Mouse (Mus musculus): ENCODE measurements at regions not wholly inside any gene's neighbourhood (a gene's known extent, or its start where the extent isn't known, plus 50 kb on each side); places are given as distances from the start of the nearest gene placed in this dataset.

- H3K27ac ChIP-seq (replicated peaks; ENCODE audit: insufficient read depth, low read depth, low read length): no peak overlapping the region
- no peak overlapping the region for H3K4me3 ChIP-seq (ENCODE audit: insufficient read depth, low read depth, low read length)
- H3K79me2 ChIP-seq (ENCODE audit: control insufficient read depth, insufficient read depth, low read length): no peaks in the 10 kb centered on the region
- peak; percentile 45 for DNase-seq (ENCODE audit: extremely low read depth, low read depth, low spot score)
- TF ChIP-seq CTCF (IDR thresholded peaks at IDR 0.05; ENCODE audit: low read depth, low read length) (no peak), POLR2A (IDR thresholded peaks at IDR 0.05; ENCODE audit: extremely low read depth, insufficient read depth, low read length) (no peak)
- H3K4me1 ChIP-seq (ENCODE audit: control insufficient read depth, insufficient read depth, low read length): no peaks in the 10 kb centered on the region
- H3K36me3 ChIP-seq (ENCODE audit: control insufficient read depth, insufficient read depth, low read length): no peaks in the 10 kb centered on the region
- H3K9ac ChIP-seq (ENCODE audit: low read depth, low read length): no peak overlapping the region
- WGBS: 87% methylated on average over 9 of the region's 9 CpGs
- no peaks in the 10 kb centered on the region for H3K27me3 ChIP-seq (ENCODE audit: control insufficient read depth, insufficient read depth, low read length)
Measured at GRCm38 (mm10) chr8:77803147-77803903, 79.1 kb upstream of the Ednra start.

GRCm38 (mm10) chr8:77804536-77804935, 80.3 kb upstream of the Ednra start:
- Histone ChIP-seq H3K79me2 (ENCODE audit: control insufficient read depth, insufficient read depth, low read length) (no peaks in the 10 kb centered on the region), H3K4me1 (ENCODE audit: control insufficient read depth, insufficient read depth, low read length) (no peaks in the 10 kb centered on the region), H3K36me3 (ENCODE audit: control insufficient read depth, insufficient read depth, low read length) (no peaks in the 10 kb centered on the region), H3K9ac (ENCODE audit: low read depth, low read length) (no peak overlapping the region), H3K27ac (replicated peaks; ENCODE audit: insufficient read depth, low read depth, low read length) (no peak overlapping the region), H3K4me3 (ENCODE audit: insufficient read depth, low read depth, low read length) (no peak overlapping the region), H3K27me3 (ENCODE audit: control insufficient read depth, insufficient read depth, low read length) (no peaks in the 10 kb centered on the region)
- TF ChIP-seq POLR2A (IDR thresholded peaks at IDR 0.05; ENCODE audit: extremely low read depth, insufficient read depth, low read length) (no peak), CTCF (IDR thresholded peaks at IDR 0.05; ENCODE audit: low read depth, low read length) (no peak)
- WGBS: 74% methylated on average over 6 of the region's 6 CpGs
- DNase-seq (ENCODE audit: extremely low read depth, low read depth, low spot score): no peak

- H3K27me3 ChIP-seq (ENCODE audit: control insufficient read depth, insufficient read depth, low read length): no peaks in the 10 kb centered on the region
- H3K9ac ChIP-seq (ENCODE audit: low read depth, low read length): no peak overlapping the region
- no peaks in the 10 kb centered on the region for H3K4me1 ChIP-seq (ENCODE audit: control insufficient read depth, insufficient read depth, low read length)
- no peaks in the 10 kb centered on the region for H3K79me2 ChIP-seq (ENCODE audit: control insufficient read depth, insufficient read depth, low read length)
- no peak overlapping the region for H3K4me3 ChIP-seq (ENCODE audit: insufficient read depth, low read depth, low read length)
- no peak for DNase-seq (ENCODE audit: extremely low read depth, low read depth, low spot score)
- TF ChIP-seq CTCF (IDR thresholded peaks at IDR 0.05; ENCODE audit: low read depth, low read length) (no peak), POLR2A (IDR thresholded peaks at IDR 0.05; ENCODE audit: extremely low read depth, insufficient read depth, low read length) (no peak)
- no peaks in the 10 kb centered on the region for H3K36me3 ChIP-seq (ENCODE audit: control insufficient read depth, insufficient read depth, low read length)
- H3K27ac ChIP-seq (replicated peaks; ENCODE audit: insufficient read depth, low read depth, low read length): no peak overlapping the region
- 59% methylated on average over 4 of the region's 4 CpGs for WGBS
Measured at GRCm38 (mm10) chr8:77804956-77805355, 80.7 kb upstream of the Ednra start.

- Histone ChIP-seq H3K27me3 (ENCODE audit: control insufficient read depth, insufficient read depth, low read length) (no peaks in the 10 kb centered on the region), H3K4me3 (ENCODE audit: insufficient read depth, low read depth, low read length) (no peak overlapping the region), H3K27ac (replicated peaks; ENCODE audit: insufficient read depth, low read depth, low read length) (no peak overlapping the region), H3K9ac (ENCODE audit: low read depth, low read length) (no peak overlapping the region), H3K79me2 (ENCODE audit: control insufficient read depth, insufficient read depth, low read length) (no peaks in the 10 kb centered on the region), H3K4me1 (ENCODE audit: control insufficient read depth, insufficient read depth, low read length) (no peaks in the 10 kb centered on the region), H3K36me3 (ENCODE audit: control insufficient read depth, insufficient read depth, low read length) (no peaks in the 10 kb centered on the region)
- TF ChIP-seq CTCF (IDR thresholded peaks at IDR 0.05; ENCODE audit: low read depth, low read length) (no peak), POLR2A (IDR thresholded peaks at IDR 0.05; ENCODE audit: extremely low read depth, insufficient read depth, low read length) (no peak)
- no peak for DNase-seq (ENCODE audit: extremely low read depth, low read depth, low spot score)
- WGBS: 28% methylated on average over 6 of the region's 6 CpGs
Measured at GRCm38 (mm10) chr8:77805657-77806056, 81.4 kb upstream of the Ednra start.

- no peak for TF ChIP-seq CTCF (IDR thresholded peaks at IDR 0.05; ENCODE audit: low read depth, low read length)
- TF ChIP-seq POLR2A (IDR thresholded peaks at IDR 0.05; ENCODE audit: extremely low read depth, insufficient read depth, low read length): no peak
- Histone ChIP-seq H3K79me2 (ENCODE audit: control insufficient read depth, insufficient read depth, low read length) (no peaks in the 10 kb centered on the region), H3K27ac (replicated peaks; ENCODE audit: insufficient read depth, low read depth, low read length) (no peak overlapping the region), H3K36me3 (ENCODE audit: control insufficient read depth, insufficient read depth, low read length) (no peaks in the 10 kb centered on the region), H3K4me1 (ENCODE audit: control insufficient read depth, insufficient read depth, low read length) (no peaks in the 10 kb centered on the region), H3K27me3 (ENCODE audit: control insufficient read depth, insufficient read depth, low read length) (no peaks in the 10 kb centered on the region), H3K9ac (ENCODE audit: low read depth, low read length) (no peak overlapping the region), H3K4me3 (ENCODE audit: insufficient read depth, low read depth, low read length) (no peak overlapping the region)
- 51% methylated on average over 12 of the region's 12 CpGs for WGBS
- DNase-seq (ENCODE audit: extremely low read depth, low read depth, low spot score): no peak
Measured at GRCm38 (mm10) chr8:77814796-77815647, 90.8 kb upstream of the Ednra start.

GRCm38 (mm10) chr8:77815648-77815971, 91.3 kb upstream of the Ednra start:
- no peaks in the 10 kb centered on the region for H3K4me1 ChIP-seq (ENCODE audit: control insufficient read depth, insufficient read depth, low read length)
- no peak overlapping the region for H3K27ac ChIP-seq (replicated peaks; ENCODE audit: insufficient read depth, low read depth, low read length)
- H3K27me3 ChIP-seq (ENCODE audit: control insufficient read depth, insufficient read depth, low read length): no peaks in the 10 kb centered on the region
- DNase-seq (ENCODE audit: extremely low read depth, low read depth, low spot score): no peak
- H3K79me2 ChIP-seq (ENCODE audit: control insufficient read depth, insufficient read depth, low read length): no peaks in the 10 kb centered on the region
- no peak overlapping the region for H3K9ac ChIP-seq (ENCODE audit: low read depth, low read length)
- H3K36me3 ChIP-seq (ENCODE audit: control insufficient read depth, insufficient read depth, low read length): no peaks in the 10 kb centered on the region
- H3K4me3 ChIP-seq (ENCODE audit: insufficient read depth, low read depth, low read length): no peak overlapping the region
- WGBS: 65% methylated on average over 7 of the region's 7 CpGs
- TF ChIP-seq POLR2A (IDR thresholded peaks at IDR 0.05; ENCODE audit: extremely low read depth, insufficient read depth, low read length) (no peak), CTCF (IDR thresholded peaks at IDR 0.05; ENCODE audit: low read depth, low read length) (no peak)
